Mouse (Mus musculus): Measurements from ENCODE around the gene Ostn. TPM values are rescaled to one million over a fixed set of nuclear protein-coding genes. Genes with fewer than 3 reads are reported as not detected.

Ostn gene
- total RNA-seq, 1 experiment from 2014 or later = 0.47 TPM

DNA sequence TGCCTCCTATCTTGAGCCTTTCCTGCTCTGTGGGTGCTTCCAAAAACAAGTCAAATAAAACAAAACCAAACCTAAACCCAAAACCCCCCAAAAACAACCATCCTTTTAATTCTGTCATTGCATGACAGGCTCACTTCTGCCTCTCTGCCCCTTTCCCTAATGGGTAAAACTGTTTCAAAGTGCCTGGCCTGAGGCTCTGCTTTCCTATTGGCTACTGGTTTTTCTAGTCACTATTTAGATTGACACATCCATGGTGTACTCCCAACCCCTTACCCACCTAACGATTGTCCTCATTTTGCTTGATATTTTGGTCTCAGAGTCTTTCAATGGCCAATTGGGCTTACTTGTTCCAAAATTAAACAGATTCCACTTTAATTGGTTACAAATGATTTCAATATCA is 78.4 kb downstream of the Ostn start:
- no peak for ATAC-seq (ENCODE audit: extremely low read depth, insufficient number of reproducible peaks, low FRiP score, poor library complexity, severe bottlenecking)

DNA sequence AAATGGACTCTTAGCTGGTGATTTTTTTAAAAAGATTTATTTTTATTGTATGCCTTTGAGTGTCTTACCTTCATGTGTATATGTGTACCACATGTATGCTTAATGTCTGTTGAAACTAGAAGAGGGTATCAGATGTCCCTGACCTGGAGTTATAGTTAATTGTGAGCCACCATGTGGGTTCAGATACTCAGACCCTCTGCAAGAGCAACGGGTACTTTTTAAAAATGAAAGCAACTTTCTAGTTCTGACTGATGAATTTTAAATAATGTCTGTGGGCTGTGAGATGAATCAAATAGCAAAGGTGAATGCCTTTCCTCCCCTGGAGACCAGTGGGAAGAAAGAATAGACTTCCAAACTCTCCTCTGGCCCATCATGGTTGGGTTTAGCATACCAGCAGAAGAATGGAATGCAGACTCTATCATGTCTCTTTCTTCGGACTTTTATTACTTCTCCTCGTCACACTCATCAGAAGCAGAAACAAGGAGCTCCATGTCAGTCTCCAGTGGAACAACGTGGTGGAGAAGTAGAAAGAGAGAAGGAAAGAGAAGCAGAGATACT is 79.6 kb downstream of the Ostn start:
- ATAC-seq (ENCODE audit: extremely low read depth, insufficient number of reproducible peaks, low FRiP score, poor library complexity, severe bottlenecking) = no peak

DNA sequence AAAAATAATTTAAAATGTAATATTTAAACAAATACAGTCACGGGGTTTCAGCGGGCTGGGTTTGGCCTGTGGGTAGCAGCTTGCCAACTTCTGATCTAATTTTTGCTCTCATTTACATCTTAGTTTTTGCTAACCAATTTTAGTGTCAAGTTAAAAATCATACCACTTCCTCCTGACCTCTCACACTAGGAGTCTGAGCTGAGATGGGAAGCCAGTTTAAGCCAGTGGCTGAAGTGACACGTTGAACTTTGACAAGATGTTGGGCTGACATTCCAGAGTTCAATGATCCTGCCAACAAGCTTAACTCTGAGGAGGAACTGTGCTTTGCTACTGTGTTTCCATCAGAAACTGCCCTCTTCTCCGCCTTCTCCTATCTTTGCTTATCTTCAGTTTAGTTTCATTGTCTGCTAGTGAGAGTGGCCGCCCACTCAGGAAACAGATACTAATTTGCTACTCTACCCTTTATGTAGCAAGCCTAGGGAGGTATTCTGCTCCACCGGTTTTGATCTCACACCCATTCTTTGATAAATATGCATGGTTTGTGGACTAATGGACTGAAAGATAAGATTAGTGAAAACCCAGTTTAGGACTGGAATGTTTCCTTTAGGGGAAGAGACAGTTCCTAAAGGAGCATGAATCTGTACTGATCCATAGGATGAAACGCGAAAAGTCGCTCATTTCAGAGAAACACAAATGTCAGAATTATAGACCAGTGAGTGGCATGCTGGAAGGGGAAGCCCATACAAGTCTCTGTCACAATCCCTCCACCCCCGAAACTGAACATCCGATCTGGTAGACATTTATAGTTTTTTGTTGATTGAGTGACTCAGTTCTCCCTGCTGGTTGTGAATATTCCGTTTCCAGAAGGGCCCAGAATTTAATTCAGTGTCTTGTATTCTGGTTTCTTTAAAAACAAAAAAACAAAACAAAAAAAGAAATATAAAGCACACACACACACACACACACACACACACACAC is 80.6 kb downstream of the Ostn start:
- peak; percentile 68 for ATAC-seq (ENCODE audit: extremely low read depth, insufficient number of reproducible peaks, low FRiP score, poor library complexity, severe bottlenecking)

DNA sequence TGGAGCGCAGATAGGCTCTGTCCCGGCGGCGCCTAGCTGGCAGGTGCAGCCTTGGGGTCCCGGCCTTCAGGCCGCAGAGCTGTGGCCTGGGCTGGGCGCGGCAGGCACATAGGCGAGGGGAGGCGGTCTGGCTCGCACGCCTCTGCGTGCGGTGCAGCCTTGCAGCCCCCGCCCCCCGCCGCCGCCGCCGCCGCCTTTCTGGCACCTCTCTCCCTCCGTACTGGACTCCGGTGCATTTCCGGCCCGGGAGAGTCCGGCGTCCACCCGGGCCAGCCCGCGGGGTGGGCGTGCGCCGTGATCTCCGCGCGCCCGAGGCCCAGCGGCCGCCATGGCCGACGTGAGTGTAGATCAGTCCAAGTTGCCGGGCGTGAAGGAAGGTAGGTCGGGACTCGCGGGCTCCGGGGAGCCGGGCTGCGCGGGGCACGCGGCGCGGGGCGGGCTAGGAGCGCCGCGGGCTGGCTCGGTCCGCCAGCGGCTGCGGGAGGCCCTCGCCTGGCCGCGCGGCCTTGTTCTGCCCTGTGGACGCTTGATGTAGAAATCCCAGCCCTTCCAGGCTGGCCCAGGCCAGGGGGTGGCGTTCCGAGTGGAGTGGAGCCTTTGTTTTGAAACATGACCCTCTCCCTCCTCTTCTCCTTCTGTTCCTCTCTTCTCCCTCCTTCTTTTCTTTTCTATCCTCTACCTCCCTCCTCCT is 81.6 kb downstream of the Ostn start, which contains the start of gene Ccdc50:
Ccdc50 (plus strand) TSS at position 109 of the 691 bp plus-strand sequence.
- ATAC-seq (ENCODE audit: extremely low read depth, insufficient number of reproducible peaks, low FRiP score, poor library complexity, severe bottlenecking) = peak; percentile 34

GRCm38 (mm10) chr16:27389534-27390282 is 82.4 kb downstream of the Ostn start:
- ATAC-seq (ENCODE audit: extremely low read depth, insufficient number of reproducible peaks, low FRiP score, poor library complexity, severe bottlenecking) = no peak

DNA sequence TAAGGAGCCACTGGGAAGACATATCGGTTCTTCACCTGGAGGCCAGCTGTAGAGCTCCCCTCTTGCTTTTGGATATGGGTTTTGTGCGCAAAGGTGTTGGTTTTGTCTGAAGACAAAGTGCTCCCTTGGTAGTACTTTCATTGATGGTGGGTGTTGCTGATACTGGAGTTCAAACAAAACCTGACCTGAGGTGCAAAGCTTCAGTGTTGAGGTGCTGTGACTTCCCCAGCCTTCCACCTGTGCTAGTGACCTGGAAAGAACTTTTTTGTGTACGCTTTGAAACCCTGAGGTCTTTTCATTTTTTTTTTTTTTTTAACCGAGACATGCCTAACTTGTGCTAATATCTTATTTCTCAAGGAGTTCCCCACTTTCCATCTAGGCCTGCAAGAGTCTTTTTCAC is 83.0 kb downstream of the Ostn start:
- no peak for ATAC-seq (ENCODE audit: extremely low read depth, insufficient number of reproducible peaks, low FRiP score, poor library complexity, severe bottlenecking)

GRCm38 (mm10) chr16:27391845-27392244 is 84.6 kb downstream of the Ostn start:
- no peak for ATAC-seq (ENCODE audit: extremely low read depth, insufficient number of reproducible peaks, low FRiP score, poor library complexity, severe bottlenecking)

DNA sequence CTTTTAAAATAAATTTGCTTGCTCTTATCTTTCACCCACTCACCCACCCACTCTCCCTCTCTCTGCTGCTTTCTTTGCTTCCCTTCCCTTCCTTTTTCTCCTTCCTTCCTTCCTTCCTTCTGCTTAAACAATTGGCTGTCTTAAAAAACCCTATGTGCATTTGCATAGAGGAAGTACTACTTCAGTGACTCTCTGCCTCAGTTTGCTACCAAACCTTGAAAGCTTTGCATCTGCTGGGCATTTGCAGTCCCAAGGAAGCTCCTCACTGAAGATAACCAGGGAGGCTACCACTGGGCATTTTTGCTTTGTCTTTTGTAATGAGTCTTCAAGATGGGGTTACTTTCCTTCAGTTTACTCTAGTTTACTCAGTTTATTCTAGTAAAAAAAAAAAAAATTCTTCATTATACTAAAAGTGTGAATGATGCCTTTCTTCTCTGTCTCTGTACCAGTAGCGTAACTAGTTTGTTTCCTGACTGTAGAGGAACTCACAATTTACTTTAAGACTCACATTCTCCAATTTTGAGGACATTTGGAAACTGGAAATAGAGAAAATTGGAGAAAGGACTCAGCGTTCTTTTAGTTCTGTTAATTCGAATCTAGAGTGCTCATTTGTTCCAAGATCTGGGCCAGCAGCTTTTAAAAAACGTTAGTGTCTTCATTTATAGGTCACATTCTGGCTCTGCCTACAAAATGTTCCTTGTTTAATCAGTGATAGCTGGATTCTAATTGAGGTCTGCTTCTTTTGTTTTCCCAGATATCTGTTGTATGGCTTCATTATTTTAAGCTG is 88.2 kb downstream of the Ostn start:
- ATAC-seq (ENCODE audit: extremely low read depth, insufficient number of reproducible peaks, low FRiP score, poor library complexity, severe bottlenecking) = peak; percentile 47; the same call in 1 of the 2 replicates

DNA sequence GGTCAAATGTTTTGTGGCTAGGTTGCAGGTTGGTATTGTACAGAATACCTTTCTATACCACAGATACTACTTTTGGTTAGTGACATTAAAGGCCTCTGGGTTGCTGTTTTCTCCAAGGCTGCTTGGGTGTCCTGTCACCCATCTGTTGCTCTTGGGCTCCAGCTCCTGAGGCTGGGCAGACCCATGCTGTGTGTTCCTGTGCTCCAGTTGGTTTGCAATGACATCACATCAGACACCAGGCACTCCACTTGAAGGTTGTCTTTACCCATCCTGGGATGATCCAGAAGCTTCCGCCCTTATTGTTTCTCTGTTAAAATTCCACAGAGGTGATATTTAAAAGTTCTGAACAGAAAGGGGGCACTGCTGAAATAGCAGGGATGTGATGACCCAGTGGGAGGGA is 89.7 kb downstream of the Ostn start:
- no peak for ATAC-seq (ENCODE audit: extremely low read depth, insufficient number of reproducible peaks, low FRiP score, poor library complexity, severe bottlenecking)

GRCm38 (mm10) chr16:27399026-27399718 is 91.9 kb downstream of the Ostn start:
- ATAC-seq (ENCODE audit: extremely low read depth, insufficient number of reproducible peaks, low FRiP score, poor library complexity, severe bottlenecking) = peak; percentile 28; the same call in 1 of the 2 replicates

DNA sequence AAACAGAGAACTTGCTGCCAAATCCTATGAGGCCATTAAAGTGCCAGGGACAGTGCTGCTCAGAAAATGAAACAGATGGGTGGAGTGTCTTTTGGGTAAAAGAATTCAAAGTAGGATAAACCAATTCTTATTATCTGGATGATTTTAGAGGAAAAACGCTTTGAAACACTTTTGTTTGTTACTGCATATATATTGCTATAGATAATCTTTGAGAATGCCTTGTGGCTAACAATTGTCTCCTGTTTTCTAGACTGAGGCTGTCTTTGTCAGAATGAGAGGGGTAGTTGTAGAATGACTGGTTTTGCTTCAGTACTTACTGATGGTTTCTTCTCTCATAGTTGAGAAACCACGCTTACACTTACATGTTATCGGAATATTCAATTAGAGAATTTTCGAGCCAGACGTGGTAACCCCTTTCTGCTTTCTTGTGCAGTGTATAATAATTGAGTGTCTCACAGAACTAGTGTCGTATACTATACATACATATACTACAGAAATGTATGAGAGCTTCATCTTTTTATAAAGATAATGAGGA is 92.5 kb downstream of the Ostn start:
- ATAC-seq (ENCODE audit: extremely low read depth, insufficient number of reproducible peaks, low FRiP score, poor library complexity, severe bottlenecking) = no peak

Other genes starting within 250 kb of the Ostn start
- gene Uts2b, start 62.8 kb downstream of the Ostn start, total RNA-seq (2017) = not detected in 2 replicates
- gene Ccdc50, start 81.4 kb downstream of the Ostn start, total RNA-seq (2017) = 150 and 156 TPM in 2 replicates

Measured in neutrophil, adult 5-6 weeks (primary cell).